Mouse (Mus musculus) Patski (cell line): ENCODE measurements around the gene Hoxd12. TPM values are rescaled to one million over a fixed set of nuclear protein-coding genes. Genes with fewer than 3 reads are reported as not detected.

Experiments used
- ATAC-seq: fragments of 100-300 bp; one replicate; pipeline ENCODE4 v1.8.0; 2021
- CTCF ChIA-PET: fragments of 350-600 bp; sonication (Branson Sonifier 250); formaldehyde crosslinking; loops from one replicate; lab custom pipeline; 2022; ENCODE audit warnings: inconsistent platforms; lab: Charles Lee
- POLR2A ChIA-PET: fragments of 350-600 bp; sonication (Branson Sonifier 250); formaldehyde crosslinking; loops from one replicate; lab custom pipeline; 2022; ENCODE audit warnings: antibody characterized with exemption, inconsistent platforms; lab: Charles Lee
- DNase-seq: peaks from one replicate; pipeline ENCODE4 v3.0.0-alpha.2; 2011; ENCODE audit warnings: low read depth, low spot score
- H3K27me3 ChIP-seq: fragments of 371-371 bp; one replicate; pipeline ENCODE4 v1.5.1; 2021
- CTCF ChIP-seq: fragments of 100-300 bp; IDR thresholded peaks from one replicate; pipeline ENCODE4 v1.5.1; 2021
- in situ Hi-C: fragments of 300-500 bp; cut with MboI; formaldehyde crosslinking; loops from 3 replicates; pipeline ENCODE4 v1.11.1; 2018; ENCODE audit warnings: low pct_unique_long_range_greater_than_20kb, mixed read lengths
- polyA plus RNA-seq: library from polyadenylated mRNA; unstranded; gene quantifications from one replicate; pipeline ENCODE4 v1.2.3, GENCODE M21; 2021

Gene Hoxd12
- polyA plus RNA-seq, 1 experiment from 2014 or later: not detected

DNA sequence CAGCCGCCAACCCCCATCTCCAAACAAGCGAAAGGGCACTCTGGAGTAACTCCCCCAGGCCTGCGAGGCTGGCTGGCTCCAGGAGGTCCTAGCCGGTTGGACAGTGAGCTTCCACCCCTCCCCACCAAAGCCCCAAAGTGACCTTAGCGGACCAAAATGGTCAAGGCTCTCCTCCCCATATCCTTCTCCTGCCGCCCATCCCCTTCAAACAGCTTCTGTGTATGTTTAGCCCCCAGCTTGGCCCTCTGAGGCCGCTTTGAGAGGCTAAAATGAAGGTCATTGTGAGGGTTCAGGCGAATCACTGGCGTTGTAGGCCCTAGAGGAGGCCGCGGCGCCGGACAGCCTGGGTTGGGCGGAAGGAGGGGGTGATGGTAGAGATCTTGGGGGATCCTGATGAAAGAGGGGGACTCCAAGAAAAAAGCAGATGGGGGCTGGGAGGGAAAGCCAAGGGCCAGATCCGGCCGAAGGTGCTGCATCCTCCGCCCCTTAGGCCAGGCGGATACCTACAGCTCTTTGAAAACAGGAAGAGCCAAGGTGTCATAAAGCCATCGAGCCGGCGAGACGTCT is 25.8 kb downstream of the Hoxd12 start:
- CTCF ChIA-PET: interaction anchor here (1.9 kb wide), 1 partner anchor 15 kb away, joined by 7 read pairs; no protein-coding TSS in a partner anchor
- H3K27me3 ChIP-seq: peaks cover 12% of the 10 kb centered on the region
- POLR2A ChIA-PET: no interaction called here
- in situ Hi-C loops: loop anchor here (5.0 kb wide), 2 partner anchors 617 to 887 kb away; no protein-coding TSS in a partner anchor
- DNase-seq (no peak), ATAC-seq (no peak)
- TF ChIP-seq CTCF: no peak

- ChIA-PET POLR2A (interaction anchor here (0.5 kb wide), 1 partner anchor 1198 kb away, joined by 6 read pairs; no protein-coding TSS in a partner anchor), CTCF (interaction anchor here (0.8 to 1.9 kb wide), 12 partner anchors 11 to 541 kb away, joined by 3 to 10 read pairs (median 3); no protein-coding TSS in a partner anchor)
- no peak for DNase-seq
- ATAC-seq: no peak
- H3K27me3 ChIP-seq: peaks cover 16% of the 10 kb centered on the region
- no peak for TF ChIP-seq CTCF
- in situ Hi-C loops: loop anchor here (5.0 kb wide), 2 partner anchors 615 to 885 kb away; no protein-coding TSS in a partner anchor
Measured at GRCm38 (mm10) chr2:74701949-74702819, 27.4 kb downstream of the Hoxd12 start.

DNA sequence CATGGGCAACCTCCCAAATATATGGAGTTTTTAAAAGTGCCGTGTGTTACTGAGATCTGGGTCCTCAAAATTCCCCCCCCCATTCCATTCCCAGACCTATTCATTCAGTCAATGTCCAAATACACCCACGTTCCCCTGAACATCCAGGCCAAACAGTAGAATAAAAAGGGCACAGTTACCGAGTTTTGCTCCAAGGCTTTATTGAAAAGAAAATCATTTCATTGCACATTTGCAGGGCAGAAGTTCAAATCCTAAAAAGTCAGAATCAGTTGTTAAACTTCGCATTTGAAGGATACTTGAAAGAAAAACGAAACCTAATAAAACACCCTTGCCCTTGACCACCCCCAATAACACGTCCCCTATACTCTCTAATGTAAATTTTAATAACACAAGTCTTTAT is 28.0 kb downstream of the Hoxd12 start:
- ChIA-PET CTCF (interaction anchor here (0.6 to 1.9 kb wide), 9 partner anchors 13 to 540 kb away, joined by 3 to 10 read pairs (median 3); no protein-coding TSS in a partner anchor), POLR2A (no interaction called here)
- peaks cover 16% of the 10 kb centered on the region for H3K27me3 ChIP-seq
- no peak for ATAC-seq
- in situ Hi-C loops: loop anchor here (5.0 kb wide), 2 partner anchors 614 to 884 kb away; no protein-coding TSS in a partner anchor
- TF ChIP-seq CTCF: no peak
- DNase-seq: no peak

GRCm38 (mm10) chr2:74703317-74703716 is 28.5 kb downstream of the Hoxd12 start:
- no peak for ATAC-seq
- DNase-seq: no peak
- CTCF ChIA-PET: interaction anchor here (0.6 to 1.7 kb wide), 3 partner anchors 431 to 540 kb away, joined by 3 to 4 read pairs (median 3); no protein-coding TSS in a partner anchor
- no peak for TF ChIP-seq CTCF
- POLR2A ChIA-PET: no interaction called here
- peaks cover 16% of the 10 kb centered on the region for H3K27me3 ChIP-seq
- in situ Hi-C loops: loop anchor here (5.0 kb wide), 2 partner anchors 614 to 884 kb away; no protein-coding TSS in a partner anchor

DNA sequence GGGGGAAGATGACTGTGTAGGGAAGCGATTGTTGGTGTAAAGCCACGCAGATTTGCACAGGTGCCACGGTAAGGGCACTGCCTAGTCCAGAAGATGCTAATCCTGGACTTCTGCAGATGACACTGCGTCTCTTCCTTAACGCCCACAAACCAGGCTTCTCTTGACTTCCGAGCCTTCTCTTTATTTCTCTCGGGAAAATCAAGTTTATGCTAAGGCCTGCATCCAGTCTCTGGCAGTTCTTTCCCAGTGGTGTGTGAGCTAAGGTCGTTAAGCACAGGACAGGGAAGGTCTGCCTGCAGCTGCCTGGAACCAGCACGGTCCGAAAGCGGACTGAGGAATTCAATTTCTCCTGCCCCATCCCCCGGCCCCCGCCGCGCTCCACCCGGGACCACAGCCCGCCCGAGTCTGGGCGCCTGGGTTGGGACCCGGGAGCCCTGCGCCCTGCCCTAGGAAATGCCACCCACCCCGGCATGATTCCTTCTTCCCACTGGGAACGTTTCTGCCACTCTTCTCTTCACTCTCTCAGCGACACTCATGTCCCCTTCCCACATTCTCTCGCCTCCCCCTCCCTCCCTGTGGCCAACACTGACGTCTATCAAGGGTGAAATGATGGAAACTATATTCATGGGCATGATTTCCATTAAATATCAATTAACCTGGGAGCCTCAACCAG is 29.0 kb downstream of the Hoxd12 start:
- TF ChIP-seq CTCF: no peak
- H3K27me3 ChIP-seq: peaks cover 16% of the 10 kb centered on the region
- in situ Hi-C loops: loop anchor here (5.0 kb wide), 2 partner anchors 613 to 883 kb away; no protein-coding TSS in a partner anchor
- CTCF ChIA-PET: interaction anchor here (1.0 kb wide), 1 partner anchor 447 kb away, joined by 3 read pairs; no protein-coding TSS in a partner anchor
- no peak for ATAC-seq
- DNase-seq: no peak
- POLR2A ChIA-PET: no interaction called here

GRCm38 (mm10) chr2:74704393-74704998 is 29.7 kb downstream of the Hoxd12 start, which contains the start of gene Hoxd8:
TSS of gene Hoxd8 (plus strand) at chr2:74704615.
- in situ Hi-C loops: loop anchor here (5.0 kb wide), 2 partner anchors 613 to 883 kb away; no protein-coding TSS in a partner anchor
- ChIA-PET CTCF (interaction anchor here (1.0 kb wide), 1 partner anchor 446 kb away, joined by 3 read pairs; no protein-coding TSS in a partner anchor), POLR2A (no interaction called here)
- TF ChIP-seq CTCF: no peak
- H3K27me3 ChIP-seq: peaks cover 16% of the 10 kb centered on the region
- ATAC-seq (peak; percentile 24), DNase-seq (no peak)

DNA sequence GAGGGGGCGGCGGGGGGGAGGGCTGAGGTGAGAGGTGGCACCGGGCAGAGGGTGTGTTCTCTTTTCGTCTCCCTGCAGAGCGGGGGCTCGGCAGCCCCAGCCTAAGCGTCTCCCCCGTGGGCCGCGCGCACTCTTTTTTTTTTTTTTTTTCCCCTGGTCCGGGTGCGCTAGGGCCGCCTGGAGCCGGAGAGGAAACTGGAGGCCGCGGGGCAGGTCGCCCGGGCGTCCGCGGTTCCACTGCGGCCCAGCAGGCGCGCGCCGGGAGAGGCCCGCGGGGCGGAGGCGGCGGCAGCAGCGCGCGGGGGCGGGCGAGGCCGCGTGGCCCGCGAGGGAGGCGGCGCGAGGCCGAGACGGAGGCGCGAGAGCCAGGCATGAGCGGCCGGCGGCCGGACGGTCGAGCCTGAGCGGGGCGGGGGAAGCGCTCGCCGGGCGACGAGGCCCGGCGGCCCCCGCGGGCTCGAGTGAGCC is 30.2 kb downstream of the Hoxd12 start:
- DNase-seq (no peak), ATAC-seq (peak; percentile 45)
- ChIA-PET CTCF (no interaction called here), POLR2A (interaction anchor here (0.6 kb wide), 1 partner anchor 258 kb away, joined by 3 read pairs; no protein-coding TSS in a partner anchor)
- in situ Hi-C loops: loop anchor here (5.0 kb wide), 2 partner anchors 612 to 882 kb away; no protein-coding TSS in a partner anchor
- peaks cover 16% of the 10 kb centered on the region for H3K27me3 ChIP-seq
- no peak for TF ChIP-seq CTCF

GRCm38 (mm10) chr2:74705467-74706089 is 30.8 kb downstream of the Hoxd12 start:
- peak; percentile 63 for ATAC-seq
- in situ Hi-C loops: no loop called here
- no peak for DNase-seq
- TF ChIP-seq CTCF: no peak
- ChIA-PET CTCF (interaction anchor here (0.7 to 1.5 kb wide), 2 partner anchors 10 to 446 kb away, joined by 3 read pairs; no protein-coding TSS in a partner anchor), POLR2A (interaction anchor here (0.6 to 0.7 kb wide), 3 partner anchors 258 to 1193 kb away, joined by 3 to 7 read pairs (median 3); no protein-coding TSS in a partner anchor)
- H3K27me3 ChIP-seq: peaks cover 16% of the 10 kb centered on the region
